Mouse (Mus musculus) spleen, adult 2 months (tissue): ENCODE measurements around the gene Lrrc1.

ENCODE experiments used
- CTCF ChIP-seq: fragments of 200-500 bp; IDR thresholded peaks from 2 replicates; pipeline ENCODE4 v1.5.1; 2011; ENCODE audit warnings: mild to moderate bottlenecking, inconsistent platforms; ENCODE audit not compliant: insufficient read depth, insufficient read length, insufficient replicate concordance; ENCODE audit errors: extremely low read depth
- POLR2A ChIP-seq: fragments of 200-500 bp; IDR thresholded peaks from 2 replicates; pipeline ENCODE4 v1.6.1; 2011; ENCODE audit warnings: low read depth, low read length, inconsistent platforms

GRCm38 (mm10) chr9:77526715-77527114 is 18.0 kb downstream of the Lrrc1 start:
- TF ChIP-seq CTCF (no peak), POLR2A (no peak)
